Mouse (Mus musculus) neural tube, embryonic 13.5 days (tissue): ENCODE data around the gene Gm4981. TPM values are rescaled to one million over a fixed set of nuclear protein-coding genes. Genes with fewer than 3 reads are reported as not detected.

Experiments used
- ATAC-seq: fragments of 200-750 bp; cut with Nextera tagmentation; 2 replicates; pipeline ENCODE4 v1.8.0; 2017; ENCODE audit warnings: low read depth, mild to moderate bottlenecking, moderate TSS enrichment, moderate library complexity
- H3K27ac ChIP-seq: fragments of 300-500 bp; sonication (generic); replicated peaks from 2 replicates; pipeline ENCODE4 v1.5.1; 2015; ENCODE audit warnings: moderate library complexity, mild to moderate bottlenecking, inconsistent platforms
- H3K27me3 ChIP-seq: fragments of 300-500 bp; sonication (generic); 2 replicates; pipeline ENCODE4 v1.6.1; 2015; ENCODE audit warnings: mild to moderate bottlenecking, inconsistent platforms
- H3K36me3 ChIP-seq: fragments of 300-500 bp; sonication (generic); 2 replicates; pipeline ENCODE4 v1.6.1; 2015; ENCODE audit warnings: mild to moderate bottlenecking, inconsistent platforms
- H3K4me1 ChIP-seq: fragments of 300-500 bp; sonication (generic); replicated peaks from 2 replicates; pipeline ENCODE4 v1.6.1; 2015; ENCODE audit warnings: inconsistent platforms
- H3K4me2 ChIP-seq: fragments of 300-500 bp; sonication (generic); 2 replicates; pipeline ENCODE4 v1.6.1; 2015; ENCODE audit warnings: inconsistent platforms, mild to moderate bottlenecking, moderate library complexity
- H3K4me3 ChIP-seq: fragments of 300-500 bp; sonication (generic); 2 replicates; pipeline ENCODE4 v1.5.1; 2015; ENCODE audit warnings: mild to moderate bottlenecking, inconsistent platforms
- H3K9ac ChIP-seq: fragments of 300-500 bp; sonication (generic); 2 replicates; pipeline ENCODE4 v1.6.1; 2015; ENCODE audit warnings: moderate library complexity, mild to moderate bottlenecking, inconsistent platforms
- H3K9me3 ChIP-seq: fragments of 300-500 bp; sonication (generic); 2 replicates; pipeline ENCODE4 v1.6.1; 2016; ENCODE audit warnings: inconsistent platforms
- WGBS: fragments of 180-500 bp; shearing (Covaris S2); methylation state at CpG from one replicate; pipeline ENCODE4 v1.1.7; 2015; 5-methylcytosine and 5-hydroxymethylcytosine counted together
- polyA plus RNA-seq: library from polyadenylated mRNA; unstranded; fragments of >200 nt; fragmentation: Nextera tagmentation; extraction: Ambion mirVana; gene quantifications from 2 replicates; pipeline ENCODE4 v1.2.1, GENCODE M21; 2015

Gm4981 gene
- polyA plus RNA-seq, 1 experiment from 2014 or later: not detected

- H3K9ac ChIP-seq: no peak overlapping the region
- no peaks in the 10 kb centered on the region for H3K27me3 ChIP-seq
- H3K36me3 ChIP-seq: no peaks in the 10 kb centered on the region
- no peak for ATAC-seq
- H3K27ac ChIP-seq: no peak overlapping the region
- no peak overlapping the region for H3K4me2 ChIP-seq
- WGBS: 85% methylated on average over 1 of the region's 1 CpGs
- H3K9me3 ChIP-seq: no peaks in the 10 kb centered on the region
- H3K4me3 ChIP-seq: no peak overlapping the region
- H3K4me1 ChIP-seq: no peaks in the 10 kb centered on the region
These were observed 21.1 kb downstream of the Gm4981 start for GRCm38 (mm10) chr10:58215353-58215752.

- H3K27ac ChIP-seq: no peak overlapping the region
- no peaks in the 10 kb centered on the region for H3K36me3 ChIP-seq
- no peaks in the 10 kb centered on the region for H3K27me3 ChIP-seq
- ATAC-seq: no peak
- WGBS: 77% methylated on average over 5 of the region's 5 CpGs
- H3K4me1 ChIP-seq: no peaks in the 10 kb centered on the region
- H3K4me2 ChIP-seq: no peak overlapping the region
- no peak overlapping the region for H3K4me3 ChIP-seq
- 0 out of 2 replicates have a peak, but pooled peaks cover 2% of the 10 kb centered on the region for H3K9me3 ChIP-seq
- no peak overlapping the region for H3K9ac ChIP-seq
These were observed 21.6 kb downstream of the Gm4981 start for GRCm38 (mm10) chr10:58214934-58215333.

DNA sequence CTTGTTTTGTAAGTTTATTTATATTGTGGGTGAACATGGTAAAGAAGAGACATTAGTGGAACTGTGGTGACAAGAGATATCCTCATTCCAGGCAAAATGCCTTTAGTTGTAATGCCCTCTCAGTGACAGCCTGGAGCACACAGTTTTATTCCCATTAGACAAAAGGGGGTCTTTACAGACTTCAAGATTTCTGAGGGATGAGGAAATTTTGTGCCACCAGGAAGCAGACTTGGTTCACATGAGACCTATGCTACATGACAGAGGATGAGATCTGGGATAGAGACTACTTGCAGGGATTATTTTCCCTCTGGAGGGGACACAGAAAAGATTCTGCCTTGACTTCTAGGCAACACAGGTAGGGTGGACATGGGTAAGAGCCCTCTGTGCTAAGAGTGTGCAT, 22.0 kb downstream of the Gm4981 start:
- Histone ChIP-seq H3K27me3 (no peaks in the 10 kb centered on the region), H3K4me1 (no peaks in the 10 kb centered on the region), H3K27ac (no peak overlapping the region), H3K36me3 (no peaks in the 10 kb centered on the region), H3K4me2 (no peak overlapping the region), H3K9ac (no peak overlapping the region), H3K4me3 (no peak overlapping the region), H3K9me3 (0 out of 2 replicates have a peak, but pooled peaks cover 2% of the 10 kb centered on the region)
- ATAC-seq: no peak

GRCm38 (mm10) chr10:58212230-58212629, 24.3 kb downstream of the Gm4981 start:
- no peak overlapping the region for H3K4me3 ChIP-seq
- H3K9me3 ChIP-seq: 0 out of 2 replicates have a peak, but pooled peaks cover 2% of the 10 kb centered on the region
- 79% methylated on average over 7 of the region's 7 CpGs for WGBS
- H3K4me1 ChIP-seq: no peaks in the 10 kb centered on the region
- H3K4me2 ChIP-seq: no peak overlapping the region
- H3K27me3 ChIP-seq: no peaks in the 10 kb centered on the region
- H3K36me3 ChIP-seq: no peaks in the 10 kb centered on the region
- no peak for ATAC-seq
- H3K9ac ChIP-seq: no peak overlapping the region
- no peak overlapping the region for H3K27ac ChIP-seq

DNA sequence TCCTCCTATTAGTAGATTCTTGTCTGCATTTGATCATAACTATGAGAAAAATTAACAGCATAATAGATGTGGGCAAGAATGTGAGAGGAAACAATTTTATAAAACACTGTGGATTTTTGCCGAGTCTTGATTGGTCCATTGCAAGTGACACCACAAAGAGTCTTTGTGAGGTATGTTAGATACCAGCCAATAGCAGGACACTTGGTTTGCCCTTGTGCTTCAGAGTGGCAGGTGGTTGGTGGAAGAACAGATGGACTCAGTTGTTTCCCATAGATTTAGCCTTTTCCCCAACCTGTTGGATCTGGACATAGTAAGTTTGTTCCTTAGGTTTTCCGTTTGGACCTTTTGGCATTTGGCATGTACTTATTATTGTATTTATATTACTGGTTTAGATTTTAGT, 25.3 kb downstream of the Gm4981 start:
- Histone ChIP-seq H3K27ac (no peak overlapping the region), H3K4me3 (no peak overlapping the region), H3K9me3 (peaks cover 5% of the 10 kb centered on the region; the same call in 1 of the 2 replicates), H3K27me3 (no peaks in the 10 kb centered on the region), H3K9ac (no peak overlapping the region), H3K4me2 (no peak overlapping the region), H3K4me1 (no peaks in the 10 kb centered on the region), H3K36me3 (no peaks in the 10 kb centered on the region)
- no peak for ATAC-seq
- WGBS: 95% methylated on average over 2 of the region's 2 CpGs

GRCm38 (mm10) chr10:58210514-58210913, 26.0 kb downstream of the Gm4981 start:
- Histone ChIP-seq H3K4me3 (no peak overlapping the region), H3K36me3 (no peaks in the 10 kb centered on the region), H3K4me2 (no peak overlapping the region), H3K27me3 (no peaks in the 10 kb centered on the region), H3K4me1 (no peaks in the 10 kb centered on the region), H3K9me3 (peaks cover 10% of the 10 kb centered on the region; the same call in 1 of the 2 replicates), H3K27ac (no peak overlapping the region), H3K9ac (no peak overlapping the region)
- ATAC-seq: no peak
- 67% methylated on average over 1 of the region's 1 CpGs for WGBS

- no peak for ATAC-seq
- H3K9me3 ChIP-seq: peaks cover 10% of the 10 kb centered on the region; the same call in 1 of the 2 replicates
- no peak overlapping the region for H3K4me3 ChIP-seq
- H3K4me1 ChIP-seq: no peaks in the 10 kb centered on the region
- H3K27me3 ChIP-seq: no peaks in the 10 kb centered on the region
- H3K27ac ChIP-seq: no peak overlapping the region
- H3K9ac ChIP-seq: no peak overlapping the region
- H3K4me2 ChIP-seq: no peak overlapping the region
- no peaks in the 10 kb centered on the region for H3K36me3 ChIP-seq
- 81% methylated on average over 2 of the region's 2 CpGs for WGBS
These were observed 26.6 kb downstream of the Gm4981 start for GRCm38 (mm10) chr10:58209710-58210467.

- Histone ChIP-seq H3K9ac (no peak overlapping the region), H3K36me3 (no peaks in the 10 kb centered on the region), H3K4me3 (no peak overlapping the region), H3K4me2 (no peak overlapping the region), H3K27me3 (no peaks in the 10 kb centered on the region), H3K9me3 (peaks cover 10% of the 10 kb centered on the region; the same call in 1 of the 2 replicates), H3K27ac (no peak overlapping the region), H3K4me1 (no peaks in the 10 kb centered on the region)
- 90% methylated on average over 4 of the region's 4 CpGs for WGBS
- no peak for ATAC-seq
These were observed 29.7 kb downstream of the Gm4981 start for GRCm38 (mm10) chr10:58206639-58207404.

GRCm38 (mm10) chr10:58205986-58206385, 30.5 kb downstream of the Gm4981 start:
- no peak overlapping the region for H3K9ac ChIP-seq
- no peaks in the 10 kb centered on the region for H3K36me3 ChIP-seq
- 43% methylated on average over 1 of the region's 1 CpGs for WGBS
- H3K4me1 ChIP-seq: no peaks in the 10 kb centered on the region
- no peak overlapping the region for H3K27ac ChIP-seq
- peaks cover 10% of the 10 kb centered on the region; the same call in 1 of the 2 replicates for H3K9me3 ChIP-seq
- no peak overlapping the region for H3K4me3 ChIP-seq
- no peak for ATAC-seq
- no peaks in the 10 kb centered on the region for H3K27me3 ChIP-seq
- no peak overlapping the region for H3K4me2 ChIP-seq

Other genes starting within 250 kb of the Gm4981 start
- not detected in 2 replicates for gene AW822073, start 11.8 kb downstream of the Gm4981 start, polyA plus RNA-seq
- gene Duxf3, start 4.0 kb downstream of the Gm4981 start, polyA plus RNA-seq: not detected in 2 replicates
- gene Gcc2, start 18.8 kb upstream of the Gm4981 start, polyA plus RNA-seq: 85.1 and 85.3 TPM in 2 replicates
- 72.2 and 75.3 TPM in 2 replicates for gene Lims1, start 86.8 kb upstream of the Gm4981 start, polyA plus RNA-seq
- 17.3 and 19.6 TPM in 2 replicates for gene Ranbp2, start 210.2 kb upstream of the Gm4981 start, polyA plus RNA-seq